Mouse (Mus musculus) layer of hippocampus, postnatal 10 days (tissue): ENCODE results near the gene Swt1. TPM values are rescaled to one million over a fixed set of nuclear protein-coding genes. Genes with fewer than 3 reads are reported as not detected.

Experiments used
- DNase-seq, 2 experiments: peaks; one replicate each; pipeline ENCODE4 v3.0.0; 2021; ENCODE audit warnings: low spot score in 2 of 2
- microRNA-seq, 2 experiments: library from miRNA; unstranded; fragments of <30 nt; microRNA quantifications; one replicate each; pipeline ENCODE4 v1.2.0; 2021
- total RNA-seq, 2 experiments: library from RNA; stranded (reverse); gene quantifications; 2 replicates each; pipeline ENCODE4 v1.2.3; 2021

Swt1 gene
- total RNA-seq, 2 experiments from 2014 or later, result 12.8 to 13.4 TPM

DNA sequence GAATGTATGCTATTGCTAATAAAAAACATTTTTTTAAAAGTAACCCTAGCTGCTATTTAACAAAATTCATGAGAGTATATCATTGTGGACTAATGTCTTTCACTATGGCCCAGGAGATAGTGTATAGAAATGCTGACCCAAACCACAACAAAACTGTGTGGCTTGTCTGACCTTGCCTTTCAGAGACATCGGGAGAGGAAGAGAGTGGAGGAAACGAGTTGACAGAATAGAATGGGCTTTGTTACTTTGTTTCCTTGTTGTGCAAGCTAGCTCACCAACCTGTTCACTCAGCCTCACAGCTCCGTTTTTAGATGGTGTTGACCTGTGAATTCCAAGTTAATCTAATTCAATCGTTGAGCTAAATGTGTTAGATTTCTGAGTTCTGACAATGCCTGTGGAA is 107.8 kb downstream of the Swt1 start:
- DNase-seq, result no peak

DNA sequence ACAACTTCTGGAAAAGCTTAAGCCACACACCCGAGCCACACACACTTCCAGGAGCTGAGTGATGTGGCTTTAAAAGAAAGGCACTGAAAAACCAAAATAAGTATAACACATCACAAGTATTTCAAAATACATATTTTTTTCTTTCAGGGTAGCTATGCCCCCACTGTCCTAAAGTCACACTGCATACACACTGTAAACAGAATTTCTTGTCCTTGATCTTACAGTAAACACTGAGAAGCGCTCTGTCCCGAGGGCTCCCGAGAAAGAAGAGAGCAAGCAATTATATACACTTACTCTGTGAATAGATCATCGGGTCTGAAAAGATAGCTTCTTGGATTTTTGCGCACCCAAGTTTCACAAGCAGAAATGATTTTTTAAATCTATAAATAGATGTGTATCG is 109.0 kb downstream of the Swt1 start:
- DNase-seq, result no peak

Small RNA genes lying within 50 kb of the gene (microRNA-seq; reads per million reads assigned to microRNA genes)
- gene Mir7682, result 1.4 to 2.2 reads per million in 2 experiments

Other genes starting within 250 kb of the Swt1 start
- gene Gm47985, start 245.9 kb downstream of the Swt1 start, total RNA-seq, result not detected
- gene Gm8947, start 236.1 kb downstream of the Swt1 start, total RNA-seq, result not detected
- not detected for gene Gm47995, start 230.0 kb downstream of the Swt1 start, total RNA-seq
- gene 3110040M04Rik, start 224.3 kb downstream of the Swt1 start, total RNA-seq, result not detected
- gene Gm47996, start 218.3 kb downstream of the Swt1 start, total RNA-seq, result not detected
- 100 to 1,000 TPM; 115 to 126 TPM for gene Ivns1abp, start 84.0 kb downstream of the Swt1 start, total RNA-seq
- gene Trmt1l, start 87 bp upstream of the Swt1 start, total RNA-seq, result 10 to 100 TPM; 22.8 to 24.5 TPM
- gene Rnf2, start 72.5 kb upstream of the Swt1 start, total RNA-seq, result 10 to 100 TPM; 41.7 to 45.2 TPM
- gene Fam129a, start 142.7 kb upstream of the Swt1 start, total RNA-seq, result 1 to 10 TPM; 4.8 to 6.2 TPM